Mouse (Mus musculus) liver, embryonic 12.5 days (tissue): ENCODE measurements around the gene L3mbtl1. TPM values are rescaled to one million over a fixed set of nuclear protein-coding genes. Genes with fewer than 3 reads are reported as not detected.

ENCODE experiments used
- ATAC-seq: fragments of 200-750 bp; cut with Nextera tagmentation; 2 replicates; pipeline ENCODE4 v1.8.0; 2017; ENCODE audit warnings: moderate number of reproducible peaks, mild to moderate bottlenecking, moderate library complexity
- H3K27ac ChIP-seq: fragments of 300-500 bp; sonication (generic); 2 replicates; pipeline ENCODE4 v1.5.1; 2016; ENCODE audit warnings: mild to moderate bottlenecking
- H3K27me3 ChIP-seq: fragments of 300-500 bp; sonication (generic); replicated peaks from 2 replicates; pipeline ENCODE4 v1.6.1; 2016; ENCODE audit warnings: mild to moderate bottlenecking, moderate library complexity
- H3K36me3 ChIP-seq: fragments of 300-500 bp; sonication (generic); 2 replicates; pipeline ENCODE4 v1.6.1; 2016; ENCODE audit warnings: mild to moderate bottlenecking, moderate library complexity
- H3K4me1 ChIP-seq: fragments of 300-500 bp; sonication (generic); 2 replicates; pipeline ENCODE4 v1.6.1; 2016
- H3K4me2 ChIP-seq: fragments of 300-500 bp; sonication (generic); 2 replicates; pipeline ENCODE4 v1.6.1; 2016; ENCODE audit warnings: mild to moderate bottlenecking, moderate library complexity
- H3K4me3 ChIP-seq: fragments of 300-500 bp; sonication (generic); 2 replicates; pipeline ENCODE4 v1.5.1; 2016; ENCODE audit warnings: mild to moderate bottlenecking, moderate library complexity
- H3K9ac ChIP-seq: fragments of 300-500 bp; sonication (generic); 2 replicates; pipeline ENCODE4 v1.6.1; 2016; ENCODE audit warnings: mild to moderate bottlenecking, moderate library complexity
- H3K9me3 ChIP-seq: fragments of 300-500 bp; sonication (generic); replicated peaks from 2 replicates; pipeline ENCODE4 v1.6.1; 2016; ENCODE audit warnings: mild to moderate bottlenecking, moderate library complexity
- WGBS: fragments of 180-500 bp; shearing (Covaris S2); methylation state at CpG from one replicate; pipeline ENCODE4 v1.1.7; 2016; ENCODE audit not compliant: insufficient replicate concordance; 5-methylcytosine and 5-hydroxymethylcytosine counted together
- polyA plus RNA-seq: library from polyadenylated mRNA; unstranded; fragments of >200 nt; fragmentation: Nextera tagmentation; extraction: Ambion mirVana; gene quantifications from 2 replicates; pipeline ENCODE4 v1.2.1, GENCODE M21; 2016

L3mbtl1 gene
- polyA plus RNA-seq, 1 experiment from 2014 or later: 0.06 TPM

DNA sequence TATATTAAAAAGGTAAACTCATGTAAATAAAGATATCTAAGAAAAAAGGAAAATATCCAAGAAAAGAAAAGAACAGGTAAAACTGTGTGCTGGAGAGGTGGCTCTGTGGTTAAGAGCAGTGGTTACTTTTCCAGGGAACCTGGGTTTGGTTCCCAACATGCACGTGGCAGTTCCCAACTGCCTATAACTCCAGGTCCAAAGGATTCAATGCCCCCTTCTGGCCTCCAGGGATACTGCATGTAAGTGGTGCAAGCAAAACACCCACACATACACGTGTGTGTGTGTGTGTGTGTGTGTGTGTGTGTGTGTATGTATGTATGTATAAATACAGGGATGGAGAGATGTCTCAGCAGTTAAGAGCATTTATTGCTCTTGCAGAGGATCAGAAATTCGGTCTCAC, 56.5 kb downstream of the L3mbtl1 start:
- Histone ChIP-seq H3K36me3 (0 out of 2 replicates have a peak, but pooled peaks cover 2% of the 10 kb centered on the region), H3K4me3 (no peak overlapping the region), H3K9me3 (no peaks in the 10 kb centered on the region), H3K27ac (no peak overlapping the region), H3K9ac (no peak overlapping the region), H3K4me1 (peaks cover 15% of the 10 kb centered on the region), H3K27me3 (no peaks in the 10 kb centered on the region), H3K4me2 (no peak overlapping the region)
- ATAC-seq: no peak
- WGBS: 24% methylated on average over 3 of the region's 3 CpGs

DNA sequence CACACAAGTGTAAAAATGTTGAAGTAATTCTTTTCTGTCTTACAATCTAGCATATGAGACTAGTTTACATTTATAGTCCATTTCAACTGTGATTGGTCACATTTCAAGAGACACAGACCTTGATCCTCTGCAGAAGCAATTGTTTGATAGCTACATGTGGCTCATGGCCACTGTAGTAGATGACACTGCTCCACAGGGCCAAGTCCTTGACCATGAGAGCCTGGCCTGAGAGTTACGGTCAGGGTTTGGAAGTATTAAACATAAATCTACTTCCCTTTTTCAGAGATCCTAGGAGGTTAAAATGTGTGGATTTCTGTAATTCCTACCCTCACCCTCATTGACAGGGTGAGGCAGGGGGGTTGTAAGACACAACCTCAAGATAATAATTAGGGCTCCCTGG, 57.8 kb downstream of the L3mbtl1 start:
- Histone ChIP-seq H3K4me3 (no peak overlapping the region), H3K9ac (no peak overlapping the region), H3K27ac (no peak overlapping the region), H3K4me1 (peaks cover 15% of the 10 kb centered on the region), H3K4me2 (no peak overlapping the region), H3K9me3 (no peaks in the 10 kb centered on the region), H3K36me3 (0 out of 2 replicates have a peak, but pooled peaks cover 2% of the 10 kb centered on the region), H3K27me3 (no peaks in the 10 kb centered on the region)
- WGBS: 89% methylated on average over 1 of the region's 1 CpGs
- ATAC-seq: no peak

DNA sequence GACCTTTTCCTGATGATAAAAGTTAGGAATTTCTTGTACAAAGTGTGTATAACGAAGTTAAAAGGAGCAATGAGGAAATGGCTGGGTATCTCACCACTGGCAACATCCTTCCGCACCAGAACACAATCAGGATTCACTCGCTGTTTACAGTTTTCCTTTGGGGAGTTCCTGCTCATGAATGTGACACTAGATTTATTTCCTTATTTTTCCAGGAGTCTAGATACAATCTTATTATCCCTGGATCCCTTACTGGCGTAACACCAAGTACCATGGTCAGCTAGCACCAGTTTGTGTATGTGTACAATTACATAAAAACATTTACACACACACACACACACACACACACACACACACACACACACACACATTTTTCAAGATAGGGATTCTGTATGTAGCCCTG, 64.0 kb downstream of the L3mbtl1 start:
- H3K9me3 ChIP-seq: no peaks in the 10 kb centered on the region

DNA sequence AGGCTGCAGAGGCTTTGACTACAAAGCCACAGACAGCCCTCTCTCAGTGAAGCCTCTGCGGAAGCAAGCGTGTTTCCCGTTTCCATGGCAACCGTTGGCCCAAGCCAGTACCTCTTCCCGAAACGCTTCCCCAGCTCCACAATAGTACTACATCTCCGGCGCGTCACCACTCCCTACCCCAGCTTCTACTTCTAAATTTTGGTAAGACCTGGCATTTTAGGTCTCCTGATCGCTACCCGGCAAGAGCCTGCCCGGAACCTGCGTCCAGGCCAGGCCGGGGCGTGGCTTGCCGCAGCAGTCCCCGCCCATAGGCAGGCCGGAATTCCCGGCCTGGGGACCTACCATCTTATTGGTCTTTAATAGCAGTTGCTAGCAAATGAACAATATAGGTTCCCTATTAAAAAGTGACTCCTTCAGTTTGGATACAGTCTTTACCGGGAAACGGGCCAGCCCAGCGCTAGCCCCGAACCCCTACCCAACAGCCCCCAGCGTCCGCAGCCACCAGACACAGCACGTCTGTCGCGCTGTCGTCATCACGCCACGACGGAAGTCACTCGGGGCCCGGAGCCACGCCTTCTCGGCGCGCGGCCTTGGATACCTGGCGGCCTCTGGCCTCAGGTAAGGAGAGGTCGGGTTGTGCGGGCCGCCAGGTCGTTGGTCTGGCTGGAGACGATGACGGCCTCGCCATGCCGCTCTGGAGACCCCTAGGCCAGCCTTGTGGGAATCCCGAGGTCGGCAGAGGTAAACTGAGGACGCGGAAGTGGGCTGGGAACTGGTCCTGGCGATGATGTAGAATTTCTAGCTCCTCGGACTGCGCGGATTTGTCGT, 73.9 kb downstream of the L3mbtl1 start, which contains the start of gene Ift52:
Ift52 (plus strand) TSS at position 439 of the 828 bp plus-strand sequence.
- H3K9ac ChIP-seq: peak within 1 kb of the TSS; percentile 81
- peak; percentile 96 for ATAC-seq
- WGBS: 1% methylated on average over 57 of the region's 57 CpGs

More for the DNA sequence above, 64.0 kb downstream of the L3mbtl1 start:
- 45% methylated on average over 4 of the region's 4 CpGs for WGBS
- H3K4me2 ChIP-seq: no peak overlapping the region
- no peaks in the 10 kb centered on the region for H3K36me3 ChIP-seq
- no peaks in the 10 kb centered on the region for H3K27me3 ChIP-seq
- no peaks in the 10 kb centered on the region for H3K4me1 ChIP-seq
- no peak overlapping the region for H3K27ac ChIP-seq
- ATAC-seq: no peak
- H3K9ac ChIP-seq: no peak overlapping the region
- no peak overlapping the region for H3K4me3 ChIP-seq

More for the DNA sequence above, 73.9 kb downstream of the L3mbtl1 start, which contains the start of gene Ift52:
- Histone ChIP-seq H3K27ac (peak within 1 kb of the TSS; percentile 66), H3K36me3 (no peaks in the 10 kb centered on the region), H3K4me3 (peak within 1 kb of the TSS; percentile 88), H3K9me3 (no peaks in the 10 kb centered on the region), H3K4me1 (peaks cover 13% of the 10 kb centered on the region), H3K27me3 (no peaks in the 10 kb centered on the region; the same call in 1 of the 2 replicates), H3K4me2 (peak within 1 kb of the TSS; percentile 68)

Other genes starting within 250 kb of the L3mbtl1 start
- gene Srsf6, start 11.9 kb upstream of the L3mbtl1 start, polyA plus RNA-seq: 168 and 174 TPM in 2 replicates
- gene Sgk2, start 43.9 kb downstream of the L3mbtl1 start, polyA plus RNA-seq: 2.7 and 3.0 TPM in 2 replicates
- gene Ift52, start 73.9 kb downstream of the L3mbtl1 start, polyA plus RNA-seq: 24.4 and 25.9 TPM in 2 replicates
- gene Mybl2, start 111.2 kb downstream of the L3mbtl1 start, polyA plus RNA-seq: 71.7 and 72.8 TPM in 2 replicates
- not detected in 2 replicates for gene Gtsf1l, start 144.4 kb downstream of the L3mbtl1 start, polyA plus RNA-seq